Mouse (Mus musculus) MEL (cell line): ENCODE measurements around the gene Tspan9. TPM values are rescaled to one million over a fixed set of nuclear protein-coding genes. Genes with fewer than 3 reads are reported as not detected.

Source experiments
- DNase-seq: peaks from one replicate; pipeline ENCODE4 v3.0.0; 2011; ENCODE audit warnings: low read depth, low spot score
- H3K27ac ChIP-seq: 2 replicates; pipeline ENCODE4 v1.5.1; 2012; ENCODE audit warnings: low read depth, mild to moderate bottlenecking, control low read depth, low read length, moderate library complexity; ENCODE audit not compliant: control insufficient read depth
- H3K27me3 ChIP-seq, 2 experiments: fragments of 150-350 bp in 1 of 2; sonication (generic) in 1 of 2; 2 replicates each; pipeline ENCODE4 v1.6.1; 2012; ENCODE audit warnings: low read length in 2 of 2, mild to moderate bottlenecking in 2 of 2, improper control_type of control experiment in 1 of 2, moderate library complexity in 1 of 2; ENCODE audit not compliant: insufficient read depth in 2 of 2, control insufficient read depth in 1 of 2
- H3K36me3 ChIP-seq, 2 experiments: 2 replicates each; pipeline ENCODE4 v1.6.1; 2012 to 2014; ENCODE audit warnings: low read length in 2 of 2, improper control_type of control experiment in 1 of 2, inconsistent platforms in 1 of 2, mild to moderate bottlenecking in 1 of 2; ENCODE audit not compliant: insufficient read depth in 2 of 2, control insufficient read depth in 1 of 2
- H3K4me1 ChIP-seq, 2 experiments: fragments of 150-350 bp in 1 of 2; sonication (generic) in 1 of 2; 2 replicates each; pipeline ENCODE4 v1.6.1; 2012; ENCODE audit warnings: low read length in 2 of 2, improper control_type of control experiment in 1 of 2, mild to moderate bottlenecking in 1 of 2; ENCODE audit not compliant: insufficient read depth in 2 of 2, control insufficient read depth in 1 of 2
- H3K4me3 ChIP-seq, 2 experiments: fragments of 150-350 bp in 1 of 2; sonication (generic) in 1 of 2; 2 replicates each; pipeline ENCODE4 v1.5.1; 2012; ENCODE audit warnings: low read depth in 2 of 2, low read length in 2 of 2, mild to moderate bottlenecking in 2 of 2, moderate library complexity in 2 of 2, control low read depth in 1 of 2, improper control_type of control experiment in 1 of 2; ENCODE audit not compliant: control insufficient read depth in 1 of 2, insufficient read depth in 1 of 2
- H3K79me2 ChIP-seq: 2 replicates; pipeline ENCODE4 v1.6.1; 2012; ENCODE audit warnings: mild to moderate bottlenecking, low read length, moderate library complexity; ENCODE audit not compliant: control insufficient read depth, poor library complexity, insufficient read depth
- H3K9ac ChIP-seq: 2 replicates; pipeline ENCODE4 v1.6.1; 2012; ENCODE audit warnings: low read depth, mild to moderate bottlenecking, control low read depth, low read length, moderate library complexity; ENCODE audit not compliant: control insufficient read depth, poor library complexity, severe bottlenecking
- H3K9me3 ChIP-seq: fragments of 150-350 bp; sonication (generic); replicated peaks from 2 replicates; pipeline ENCODE4 v1.6.1; 2012; ENCODE audit warnings: mild to moderate bottlenecking, low read length, improper control_type of control experiment, moderate library complexity; ENCODE audit not compliant: insufficient read depth
- BHLHE40 ChIP-seq: IDR thresholded peaks from 2 replicates; pipeline ENCODE4 v1.6.1; 2012; ENCODE audit warnings: low read depth, mild to moderate bottlenecking, inconsistent platforms, low read length, improper control_type of control experiment, borderline replicate concordance
- E2F4 ChIP-seq: IDR thresholded peaks from 2 replicates; pipeline ENCODE4 v1.6.1; 2011; ENCODE audit warnings: low read depth, low read length, improper control_type of control experiment, borderline replicate concordance
- ETS1 ChIP-seq: IDR thresholded peaks from 2 replicates; pipeline ENCODE4 v1.6.1; 2012; ENCODE audit warnings: low read depth, mild to moderate bottlenecking, inconsistent platforms, low read length, improper control_type of control experiment, moderate library complexity
- GATA1 ChIP-seq: IDR thresholded peaks from 2 replicates; pipeline ENCODE4 v1.6.1; 2011; ENCODE audit warnings: low read depth, low read length, improper control_type of control experiment
- HCFC1 ChIP-seq: IDR thresholded peaks from 2 replicates; pipeline ENCODE4 v1.6.1; 2012; ENCODE audit warnings: low read depth, mild to moderate bottlenecking, inconsistent platforms, low read length, improper control_type of control experiment, moderate library complexity
- JUND ChIP-seq: IDR thresholded peaks from 2 replicates; pipeline ENCODE4 v1.6.1; 2011; ENCODE audit warnings: low read depth, mild to moderate bottlenecking, improper control_type of control experiment, low read length
- MAZ ChIP-seq: IDR thresholded peaks from 2 replicates; pipeline ENCODE4 v1.6.1; 2012; ENCODE audit warnings: low read depth, mild to moderate bottlenecking, inconsistent platforms, low read length, improper control_type of control experiment
- NRF1 ChIP-seq: IDR thresholded peaks from 2 replicates; pipeline ENCODE4 v1.6.1; 2014; ENCODE audit warnings: low read depth, mild to moderate bottlenecking, inconsistent platforms, low read length, improper control_type of control experiment, moderate library complexity; ENCODE audit not compliant: poor library complexity, insufficient read depth, severe bottlenecking
- POLR2A ChIP-seq, 2 experiments: IDR thresholded peaks; 2 replicates each; pipeline ENCODE4 v1.6.1; 2011 to 2012; ENCODE audit warnings: low read length in 2 of 2, mild to moderate bottlenecking in 2 of 2, control low read depth in 1 of 2, improper control_type of control experiment in 1 of 2, low read depth in 1 of 2, moderate library complexity in 1 of 2; ENCODE audit not compliant: control insufficient read depth in 1 of 2, insufficient read depth in 1 of 2, poor library complexity in 1 of 2
- TBP ChIP-seq: IDR thresholded peaks from 2 replicates; pipeline ENCODE4 v1.8.0; 2011; ENCODE audit warnings: low read depth, low read length, improper control_type of control experiment
- USF2 ChIP-seq, 2 experiments: IDR thresholded peaks; 2 replicates each; pipeline ENCODE4 v1.6.1; 2011 to 2012; ENCODE audit warnings: improper control_type of control experiment in 2 of 2, low read length in 2 of 2, borderline replicate concordance in 1 of 2, inconsistent platforms in 1 of 2, low read depth in 1 of 2, mild to moderate bottlenecking in 1 of 2; ENCODE audit not compliant: insufficient read depth in 1 of 2
- ZC3H11A ChIP-seq: IDR thresholded peaks from 2 replicates; pipeline ENCODE4 v1.6.1; 2012; ENCODE audit warnings: low read depth, mild to moderate bottlenecking, inconsistent platforms, low read length, improper control_type of control experiment
- ZNF384 ChIP-seq: IDR thresholded peaks from 2 replicates; pipeline ENCODE4 v1.6.1; 2012; ENCODE audit warnings: low read depth, mild to moderate bottlenecking, inconsistent platforms, low read length, improper control_type of control experiment
- polyA plus RNA-seq, 2 experiments: library from polyadenylated mRNA; stranded (reverse) in 1 of 2; unstranded in 1 of 2; fragments of >175 nt in 1 of 2; fragments of >200 nt in 1 of 2; gene quantifications; 2 replicates each; pipeline versions ENCODE4 v1.2.1 to v1.2.4; 2012; ENCODE audit warnings: low replicate concordance in 2 of 2, low read depth in 1 of 2; ENCODE audit not compliant: insufficient read length in 2 of 2, insufficient read depth in 1 of 2, missing spikeins in 1 of 2
- total RNA-seq: library from RNA; depleted of rRNA; stranded (reverse); fragments of 300-350 nt; gene quantifications from 2 replicates; pipeline ENCODE4 v1.2.3, GENCODE M21; 2012

Tspan9 gene
- total and polyA plus RNA-seq, 3 experiments: 0.08 to 3.4 TPM; not detected in 1

DNA sequence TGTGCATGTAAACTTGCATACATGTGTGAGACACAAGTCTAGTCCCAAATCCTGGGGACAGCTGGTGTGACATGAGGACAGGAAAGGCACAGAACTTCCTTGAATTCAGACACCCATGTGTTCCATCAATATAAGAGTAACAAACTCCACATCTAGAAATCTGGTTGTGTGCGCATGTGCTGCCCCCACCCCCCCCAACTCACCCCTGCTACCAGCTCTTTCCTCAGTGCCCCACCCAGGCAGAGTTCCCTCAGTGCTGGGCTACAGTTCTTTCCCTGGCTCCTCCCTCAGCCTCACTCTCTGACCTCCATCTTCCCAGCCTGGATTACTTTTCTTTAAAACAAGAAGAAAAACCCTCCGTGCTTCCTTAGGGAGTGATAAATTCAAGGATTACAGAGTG is 27.1 kb downstream of the Tspan9 start:
- Histone ChIP-seq H3K79me2 (no peaks in the 10 kb centered on the region), H3K4me1 (no peaks in the 10 kb centered on the region), H3K4me3 (no peak overlapping the region), H3K9ac (no peak overlapping the region), H3K27ac (no peak overlapping the region), H3K36me3 (no peaks in the 10 kb centered on the region), H3K9me3 (no peaks in the 10 kb centered on the region), H3K27me3 (no peaks in the 10 kb centered on the region)
- TF ChIP-seq JUND: no peak
- TF ChIP-seq NRF1: no peak
- no peak for TF ChIP-seq ZC3H11A
- TF ChIP-seq MAZ: no peak
- TF ChIP-seq BHLHE40: no peak
- TF ChIP-seq GATA1: no peak
- TF ChIP-seq ZNF384: no peak
- no peak for DNase-seq

DNA sequence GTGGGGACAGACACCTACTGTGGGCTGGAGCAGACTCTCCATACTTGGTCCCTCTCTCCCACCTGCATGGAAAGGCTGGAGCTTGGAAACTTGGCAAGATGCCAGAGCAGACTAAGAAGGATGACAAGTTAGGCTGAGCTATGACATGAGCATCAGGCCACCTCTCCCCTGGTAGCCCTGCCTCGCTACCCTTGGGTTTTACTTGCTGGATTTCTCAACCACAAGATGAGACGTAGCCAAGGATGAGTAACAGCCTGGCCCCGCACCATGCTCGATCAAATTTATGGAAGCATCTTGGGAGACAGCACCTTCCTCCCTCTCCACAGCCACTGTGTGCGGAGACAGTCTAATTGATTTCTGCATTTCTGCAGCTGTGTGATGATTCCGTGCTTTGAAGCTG is 28.3 kb downstream of the Tspan9 start:
- Histone ChIP-seq H3K4me1 (no peaks in the 10 kb centered on the region), H3K27me3 (no peaks in the 10 kb centered on the region), H3K79me2 (no peaks in the 10 kb centered on the region), H3K9ac (no peak overlapping the region), H3K36me3 (no peaks in the 10 kb centered on the region), H3K4me3 (no peak overlapping the region), H3K27ac (no peak overlapping the region), H3K9me3 (no peaks in the 10 kb centered on the region)
- no peak for DNase-seq
- no peak for TF ChIP-seq ETS1
- TF ChIP-seq HCFC1: no peak
- no peak for TF ChIP-seq GATA1
- TF ChIP-seq USF2 (IDR thresholded peaks at IDR 0.05; ENCODE audit: borderline replicate concordance in 1 of 2, insufficient read depth in 1 of 2, low read depth in 1 of 2, low read length in 2 of 2): no peak
- TF ChIP-seq TBP: no peak
- TF ChIP-seq MAZ: no peak
- TF ChIP-seq JUND: no peak

DNA sequence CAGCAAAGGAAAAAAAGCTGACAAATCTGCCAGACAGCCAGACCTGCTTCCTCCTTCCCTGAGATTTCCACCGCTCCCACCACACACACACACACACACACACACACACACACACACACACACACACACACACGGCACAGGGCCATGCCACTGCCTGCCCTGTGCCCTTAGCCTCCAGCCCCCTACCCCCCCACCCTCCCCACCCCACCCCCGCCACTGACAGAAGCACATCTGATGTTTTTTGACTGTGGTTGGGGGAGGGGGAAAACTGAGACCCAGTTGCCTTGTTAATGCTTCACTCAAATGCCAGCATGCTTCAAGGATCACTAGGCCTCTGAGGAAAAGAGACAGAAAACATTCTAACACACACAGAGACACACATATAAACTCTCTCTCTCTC is 30.8 kb downstream of the Tspan9 start:
- Histone ChIP-seq H3K9me3 (no peaks in the 10 kb centered on the region), H3K27me3 (no peaks in the 10 kb centered on the region)

More for the DNA sequence above, 30.8 kb downstream of the Tspan9 start:
- TF ChIP-seq E2F4 (no peak), POLR2A (IDR thresholded peaks at IDR 0.05; ENCODE audit: control insufficient read depth in 1 of 2, insufficient read depth in 1 of 2, low read depth in 1 of 2, low read length in 2 of 2, poor library complexity in 1 of 2) (no peak)
- Histone ChIP-seq H3K9ac (no peak overlapping the region), H3K27ac (no peak overlapping the region), H3K36me3 (no peaks in the 10 kb centered on the region), H3K4me1 (no peaks in the 10 kb centered on the region), H3K4me3 (no peak overlapping the region), H3K79me2 (no peaks in the 10 kb centered on the region)
- no peak for DNase-seq
